Mouse (Mus musculus): ENCODE data around the gene Cfap97d1. TPM values are rescaled to one million over a fixed set of nuclear protein-coding genes. Genes with fewer than 3 reads are reported as not detected.

The Cfap97d1 gene
- total and polyA plus RNA-seq, 3 experiments = not detected

DNA sequence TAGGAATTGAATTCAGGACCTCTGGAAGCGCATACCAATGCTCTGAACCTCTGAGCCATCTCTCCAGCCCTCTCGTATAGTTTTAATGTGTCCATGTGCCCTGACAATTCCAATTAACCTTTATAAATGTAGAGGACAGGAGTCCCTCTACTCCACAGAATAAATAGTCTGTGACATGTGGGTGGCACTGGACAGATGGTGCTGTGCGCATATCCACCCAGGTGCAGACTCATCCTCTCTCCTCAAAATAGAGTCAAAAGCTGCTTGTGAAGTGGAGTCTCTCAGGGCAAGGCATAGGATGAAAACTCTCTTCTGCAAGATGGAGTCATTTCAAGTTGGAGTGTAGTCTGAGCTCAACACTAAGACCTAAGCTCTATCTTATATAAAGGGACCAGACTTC, 6.2 kb downstream of the Cfap97d1 start:
- Histone ChIP-seq H3K4me1 (ENCODE audit: control insufficient read depth in 1 of 2, insufficient read depth in 2 of 2, low read length in 2 of 2) (peaks cover 11 to 29% of the 10 kb centered on the region in 2 experiments), H3K27me3 (ENCODE audit: control insufficient read depth in 1 of 2, insufficient read depth in 2 of 2, low read length in 2 of 2) (no peaks in the 10 kb centered on the region), H3K79me2 (ENCODE audit: control insufficient read depth, insufficient read depth, low read length, poor library complexity) (no peaks in the 10 kb centered on the region), H3K9ac (ENCODE audit: control insufficient read depth, low read depth, low read length, poor library complexity, severe bottlenecking) (no peak overlapping the region), H3K9me3 (replicated peaks; ENCODE audit: insufficient read depth, low read length) (no peaks in the 10 kb centered on the region), H3K36me3 (ENCODE audit: control insufficient read depth in 1 of 2, insufficient read depth in 2 of 2, low read length in 2 of 2) (peaks cover 0 to 29% of the 10 kb centered on the region in 2 experiments; a peak in 2 of 4 replicates), H3K27ac (ENCODE audit: control insufficient read depth, low read depth, low read length) (no peak overlapping the region), H3K4me3 (ENCODE audit: control insufficient read depth in 1 of 2, insufficient read depth in 1 of 2, low read depth in 2 of 2, low read length in 2 of 2) (no peak overlapping the region)
- TF ChIP-seq TBP (IDR thresholded peaks at IDR 0.05; ENCODE audit: low read depth, low read length) = no peak
- TF ChIP-seq SIN3A (IDR thresholded peaks at IDR 0.05; ENCODE audit: low read length) = no peak
- TF ChIP-seq MAFK (IDR thresholded peaks at IDR 0.05; ENCODE audit: borderline replicate concordance, low read depth, low read length) = no peak
- TF ChIP-seq EP300 (IDR thresholded peaks at IDR 0.05; ENCODE audit: low read depth in 1 of 2, low read length in 2 of 2) = no peak
- TF ChIP-seq NELFE (IDR thresholded peaks at IDR 0.05; ENCODE audit: low read depth, low read length) = no peak
- no peak for DNase-seq (ENCODE audit: low read depth, low spot score)

DNA sequence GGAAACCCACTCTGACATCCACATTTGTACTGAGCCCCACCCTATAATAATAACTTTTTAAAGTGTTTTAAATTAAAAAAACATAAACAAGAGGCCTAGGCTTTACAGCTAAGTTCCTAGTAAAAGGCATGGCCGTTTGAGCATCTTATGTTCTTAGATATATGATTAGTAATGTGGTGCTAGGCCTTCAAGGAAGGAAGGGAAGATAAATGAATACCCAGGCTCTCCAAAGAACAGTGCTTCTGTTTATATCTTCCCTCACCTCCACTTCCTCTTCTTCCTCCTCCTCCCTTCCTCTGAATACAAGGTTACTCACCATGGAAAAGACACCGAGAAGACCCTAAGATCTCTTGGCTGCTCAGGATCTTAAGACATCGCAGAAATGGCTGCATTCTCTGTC, 7.7 kb downstream of the Cfap97d1 start:
- Histone ChIP-seq H3K9ac (ENCODE audit: control insufficient read depth, low read depth, low read length, poor library complexity, severe bottlenecking) (no peak overlapping the region), H3K27me3 (ENCODE audit: control insufficient read depth in 1 of 2, insufficient read depth in 2 of 2, low read length in 2 of 2) (no peaks in the 10 kb centered on the region), H3K4me3 (ENCODE audit: control insufficient read depth in 1 of 2, insufficient read depth in 1 of 2, low read depth in 2 of 2, low read length in 2 of 2) (no peak overlapping the region), H3K36me3 (ENCODE audit: control insufficient read depth in 1 of 2, insufficient read depth in 2 of 2, low read length in 2 of 2) (peaks cover 0 to 27% of the 10 kb centered on the region in 2 experiments; a peak in 2 of 4 replicates), H3K27ac (ENCODE audit: control insufficient read depth, low read depth, low read length) (peak overlapping the region; percentile 43), H3K4me1 (ENCODE audit: control insufficient read depth in 1 of 2, insufficient read depth in 2 of 2, low read length in 2 of 2) (peaks cover 11 to 25% of the 10 kb centered on the region in 2 experiments), H3K9me3 (replicated peaks; ENCODE audit: insufficient read depth, low read length) (no peaks in the 10 kb centered on the region), H3K79me2 (ENCODE audit: control insufficient read depth, insufficient read depth, low read length, poor library complexity) (no peaks in the 10 kb centered on the region)
- TF ChIP-seq MAX (IDR thresholded peaks at IDR 0.05; ENCODE audit: low read length) (peak; percentile 32; the same call in 1 of the 2 replicates), TBP (IDR thresholded peaks at IDR 0.05; ENCODE audit: low read depth, low read length) (peak; percentile 38; the same call in 1 of the 2 replicates), EP300 (IDR thresholded peaks at IDR 0.05; ENCODE audit: low read depth in 1 of 2, low read length in 2 of 2) (peak; percentile 53 to 66), HCFC1 (IDR thresholded peaks at IDR 0.05; ENCODE audit: low read depth, low read length) (peak; percentile 76), TAL1 (IDR thresholded peaks at IDR 0.05; ENCODE audit: low read length) (no peak), MYC (IDR thresholded peaks at IDR 0.05; ENCODE audit: low read depth, low read length) (peak; percentile 65)
- DNase-seq (ENCODE audit: low read depth, low spot score) = peak; percentile 77

DNA sequence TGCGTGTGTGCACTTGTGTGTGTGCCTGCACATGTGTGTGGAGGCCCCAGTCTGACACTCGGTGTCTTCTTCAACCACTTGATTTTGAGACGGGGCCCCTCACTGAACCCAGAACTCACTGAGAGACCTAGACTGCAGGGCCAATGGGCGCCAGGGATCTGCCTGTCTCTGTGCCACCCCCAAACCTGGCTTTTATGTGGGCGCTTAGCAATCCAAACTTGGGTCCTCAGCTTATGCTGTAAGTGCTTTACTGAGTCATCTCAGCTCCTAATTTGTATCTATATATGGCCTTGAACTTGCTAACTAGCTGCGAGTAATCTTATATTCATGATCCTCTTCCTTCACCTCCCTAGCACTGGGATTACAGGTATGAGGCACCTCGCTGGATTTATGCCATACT, 8.3 kb downstream of the Cfap97d1 start:
- Histone ChIP-seq H3K36me3 (ENCODE audit: control insufficient read depth in 1 of 2, insufficient read depth in 2 of 2, low read length in 2 of 2) (peaks cover 0 to 27% of the 10 kb centered on the region in 2 experiments; a peak in 2 of 4 replicates), H3K9ac (ENCODE audit: control insufficient read depth, low read depth, low read length, poor library complexity, severe bottlenecking) (no peak overlapping the region), H3K9me3 (replicated peaks; ENCODE audit: insufficient read depth, low read length) (no peaks in the 10 kb centered on the region), H3K27me3 (ENCODE audit: control insufficient read depth in 1 of 2, insufficient read depth in 2 of 2, low read length in 2 of 2) (no peaks in the 10 kb centered on the region), H3K4me1 (ENCODE audit: control insufficient read depth in 1 of 2, insufficient read depth in 2 of 2, low read length in 2 of 2) (peaks cover 11 to 25% of the 10 kb centered on the region in 2 experiments), H3K27ac (ENCODE audit: control insufficient read depth, low read depth, low read length) (no peak overlapping the region), H3K4me3 (ENCODE audit: control insufficient read depth in 1 of 2, insufficient read depth in 1 of 2, low read depth in 2 of 2, low read length in 2 of 2) (no peak overlapping the region), H3K79me2 (ENCODE audit: control insufficient read depth, insufficient read depth, low read length, poor library complexity) (no peaks in the 10 kb centered on the region)
- no peak for TF ChIP-seq ZC3H11A (IDR thresholded peaks at IDR 0.05; ENCODE audit: low read depth, low read length)
- TF ChIP-seq MYB (IDR thresholded peaks at IDR 0.05; ENCODE audit: low read depth, low read length) = no peak
- TF ChIP-seq HCFC1 (IDR thresholded peaks at IDR 0.05; ENCODE audit: low read depth, low read length) = no peak
- TF ChIP-seq JUND (IDR thresholded peaks at IDR 0.05; ENCODE audit: low read depth, low read length) = no peak
- TF ChIP-seq CHD2 (IDR thresholded peaks at IDR 0.05; ENCODE audit: low read length) = no peak
- no peak for TF ChIP-seq BHLHE40 (IDR thresholded peaks at IDR 0.05; ENCODE audit: borderline replicate concordance, low read depth, low read length)
- TF ChIP-seq ETS1 (IDR thresholded peaks at IDR 0.05; ENCODE audit: low read depth, low read length) = no peak
- no peak for TF ChIP-seq TBP (IDR thresholded peaks at IDR 0.05; ENCODE audit: low read depth, low read length)
- no peak for TF ChIP-seq ZMIZ1 (IDR thresholded peaks at IDR 0.05; ENCODE audit: low read depth, low read length)
- no peak for TF ChIP-seq MYC (IDR thresholded peaks at IDR 0.05; ENCODE audit: low read depth, low read length)
- TF ChIP-seq SIN3A (IDR thresholded peaks at IDR 0.05; ENCODE audit: low read length) = no peak
- TF ChIP-seq SMC3 (IDR thresholded peaks at IDR 0.05; ENCODE audit: low read depth, low read length) = no peak
- TF ChIP-seq KAT2A (conservative IDR thresholded peaks at IDR 0.05; ENCODE audit: low read depth, low read length) = no peak
- TF ChIP-seq USF1 (IDR thresholded peaks at IDR 0.05; ENCODE audit: low read depth, low read length) = no peak
- TF ChIP-seq MAFK (IDR thresholded peaks at IDR 0.05; ENCODE audit: borderline replicate concordance, low read depth, low read length) = no peak
- TF ChIP-seq MAX (IDR thresholded peaks at IDR 0.05; ENCODE audit: low read length) = no peak
- no peak for TF ChIP-seq MEF2A (IDR thresholded peaks at IDR 0.05; ENCODE audit: extremely low read depth, insufficient replicate concordance, low read depth, low read length, poor library complexity, severe bottlenecking)
- peak; percentile 36 for DNase-seq (ENCODE audit: low read depth, low spot score)
